Mouse (Mus musculus) natural killer cell, adult 2 months (primary cell): Measurements from ENCODE around the gene Tbc1d9b.
A peak's percentile ranks its signal among the peaks of the same experiment; 100 is the strongest.
"Not testable (repeated sequence)": the region's sequence is repeated elsewhere in the genome, so short reads cannot be mapped to it uniquely, and the experiment has no call there.

Experiments used
- DNase-seq, 2 experiments: peaks; one replicate each; pipeline ENCODE4 v3.0.0; 2022; ENCODE audit warnings: low spot score in 2 of 2

The Tbc1d9b gene

GRCm38 (mm10) chr11:50130811-50131766 is at the start of gene Tbc1d9b:
Gene Tbc1d9b, plus strand, starts transcription at chr11:50131396.
- peak; percentile 86 to 90 for DNase-seq

GRCm38 (mm10) chr11:50086211-50086610 is 45.0 kb upstream of the Tbc1d9b start:
- DNase-seq: no peak

- no peak for DNase-seq
These were observed 41.4 kb upstream of the Tbc1d9b start for GRCm38 (mm10) chr11:50089840-50090239.

- no peak for DNase-seq
These were observed 40.1 kb upstream of the Tbc1d9b start for GRCm38 (mm10) chr11:50090982-50091675.

GRCm38 (mm10) chr11:50091681-50092080 is 39.5 kb upstream of the Tbc1d9b start:
- no peak for DNase-seq

GRCm38 (mm10) chr11:50095661-50096060 is 35.5 kb upstream of the Tbc1d9b start:
- DNase-seq: no peak

GRCm38 (mm10) chr11:50097091-50097490 is 34.1 kb upstream of the Tbc1d9b start:
- no peak for DNase-seq

GRCm38 (mm10) chr11:50098961-50099481 is 32.2 kb upstream of the Tbc1d9b start:
- DNase-seq: no peak

- no peak for DNase-seq
These were observed 31.5 kb upstream of the Tbc1d9b start for GRCm38 (mm10) chr11:50099692-50100091.

GRCm38 (mm10) chr11:50100548-50101307 is 30.5 kb upstream of the Tbc1d9b start:
- DNase-seq: no peak

- not testable (repeated sequence) for DNase-seq
These were observed 29.2 kb upstream of the Tbc1d9b start for GRCm38 (mm10) chr11:50101962-50102361.

- DNase-seq: no peak
These were observed 27.2 kb upstream of the Tbc1d9b start for GRCm38 (mm10) chr11:50104016-50104415.

- peak; percentile 5 to 32 for DNase-seq
These were observed 26.0 kb upstream of the Tbc1d9b start for GRCm38 (mm10) chr11:50105237-50105636.

GRCm38 (mm10) chr11:50106024-50106423 is 25.2 kb upstream of the Tbc1d9b start:
- DNase-seq: no peak

GRCm38 (mm10) chr11:50108823-50109244 is 22.4 kb upstream of the Tbc1d9b start:
- peak; percentile 20 to 42 for DNase-seq

GRCm38 (mm10) chr11:50114329-50114728 is 16.9 kb upstream of the Tbc1d9b start:
- DNase-seq: peak; percentile 81 to 86

GRCm38 (mm10) chr11:50122631-50123081 is 8.5 kb upstream of the Tbc1d9b start:
- DNase-seq: no peak

GRCm38 (mm10) chr11:50127781-50128180 is 3.4 kb upstream of the Tbc1d9b start:
- DNase-seq: no peak

GRCm38 (mm10) chr11:50131801-50132201 is 605 bp downstream of the Tbc1d9b start:
- DNase-seq: peak; percentile 5 to 19

- DNase-seq: no peak
These were observed 1.1 kb downstream of the Tbc1d9b start for GRCm38 (mm10) chr11:50132265-50132664.

- peak; percentile 23 to 61 for DNase-seq
These were observed 3.1 kb downstream of the Tbc1d9b start for GRCm38 (mm10) chr11:50134136-50134859.
